Mouse (Mus musculus): ENCODE measurements at regions not wholly inside any gene's neighbourhood (a gene's known extent, or its start where the extent isn't known, plus 50 kb on each side); places are given as distances from the start of the nearest gene placed in this dataset.

DNA sequence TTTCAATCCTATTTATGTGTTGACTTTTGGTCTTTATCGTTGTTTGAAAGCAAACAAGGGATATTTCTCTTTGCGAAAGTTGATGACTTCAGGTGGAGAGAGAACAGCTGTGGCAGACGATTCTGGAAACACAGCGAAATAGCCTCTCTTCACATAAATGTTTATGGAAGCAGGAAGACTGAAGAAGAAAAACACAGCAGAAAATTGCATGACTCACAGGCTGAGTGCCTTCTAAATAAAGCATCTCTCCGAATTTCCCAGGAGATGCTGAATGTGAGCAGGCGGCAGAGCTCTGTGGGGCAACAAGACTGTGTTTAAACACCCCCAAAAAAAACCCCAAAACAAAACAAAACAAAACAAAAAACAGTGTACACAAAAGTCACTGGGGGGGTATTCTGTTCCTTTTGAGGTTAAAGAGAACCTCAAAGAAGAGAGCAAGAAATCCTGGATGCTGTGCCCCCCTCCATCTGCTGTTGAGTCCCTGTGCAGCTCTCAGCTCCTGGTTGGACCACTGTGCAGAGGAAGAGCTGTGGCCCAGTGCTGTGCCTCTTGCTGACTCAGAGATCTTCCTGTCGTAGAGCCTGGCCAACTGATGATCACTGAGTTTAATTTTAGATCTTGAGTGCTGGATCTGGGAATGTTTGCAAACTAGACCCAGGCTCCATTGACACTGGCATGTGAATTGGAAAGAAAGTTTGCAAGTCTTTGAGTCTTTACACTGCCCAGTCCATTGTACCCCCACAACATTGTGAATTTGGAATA, 126.6 kb upstream of the Runx1 start:
- Histone ChIP-seq H3K4me3 (replicated peaks; ENCODE audit: low read length) (no peak overlapping the region), H3K4me1 (replicated peaks; ENCODE audit: low read depth, low read length) (no peaks in the 10 kb centered on the region), H3K27me3 (ENCODE audit: insufficient read depth, low read length) (no peaks in the 10 kb centered on the region), H3K9me3 (ENCODE audit: low read length) (no peaks in the 10 kb centered on the region), H3K36me3 (ENCODE audit: insufficient read depth, low read length) (no peaks in the 10 kb centered on the region)
- TF ChIP-seq NANOG (IDR thresholded peaks at IDR 0.05; ENCODE audit: borderline replicate concordance, low read length) = no peak
- no peak for TF ChIP-seq CTCF (conservative IDR thresholded peaks at IDR 0.05; ENCODE audit: low read length)
- TF ChIP-seq POU5F1 (IDR thresholded peaks at IDR 0.05; ENCODE audit: borderline replicate concordance, low read length) = no peak

DNA sequence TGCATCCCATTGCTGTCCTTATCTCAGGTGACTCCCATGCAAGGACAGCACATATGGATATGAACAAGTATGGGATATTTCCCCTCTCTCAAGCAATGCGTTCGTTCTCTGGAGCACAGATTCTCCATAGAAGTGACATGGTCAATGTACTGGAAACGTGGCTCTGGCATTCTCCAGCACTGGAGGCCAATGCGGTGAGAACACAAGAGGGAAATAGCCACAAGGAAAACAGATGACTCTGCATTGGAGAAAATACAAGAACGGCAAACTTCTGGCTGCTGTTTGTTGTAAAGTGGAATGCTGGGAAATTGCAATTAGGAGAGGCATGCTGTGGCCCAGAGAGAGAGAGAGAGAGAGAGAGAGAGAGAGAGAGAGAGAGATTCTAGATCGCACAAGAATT, 125.6 kb upstream of the Runx1 start:
- no peaks in the 10 kb centered on the region for H3K9me3 ChIP-seq (ENCODE audit: low read length)
- TF ChIP-seq NANOG (IDR thresholded peaks at IDR 0.05; ENCODE audit: borderline replicate concordance, low read length) = no peak
- no peak for TF ChIP-seq POU5F1 (IDR thresholded peaks at IDR 0.05; ENCODE audit: borderline replicate concordance, low read length)
- TF ChIP-seq CTCF (conservative IDR thresholded peaks at IDR 0.05; ENCODE audit: low read length) = no peak
- H3K4me1 ChIP-seq (replicated peaks; ENCODE audit: low read depth, low read length) = no peaks in the 10 kb centered on the region
- H3K36me3 ChIP-seq (ENCODE audit: insufficient read depth, low read length) = no peaks in the 10 kb centered on the region
- no peaks in the 10 kb centered on the region for H3K27me3 ChIP-seq (ENCODE audit: insufficient read depth, low read length)
- H3K4me3 ChIP-seq (replicated peaks; ENCODE audit: low read length) = no peak overlapping the region

DNA sequence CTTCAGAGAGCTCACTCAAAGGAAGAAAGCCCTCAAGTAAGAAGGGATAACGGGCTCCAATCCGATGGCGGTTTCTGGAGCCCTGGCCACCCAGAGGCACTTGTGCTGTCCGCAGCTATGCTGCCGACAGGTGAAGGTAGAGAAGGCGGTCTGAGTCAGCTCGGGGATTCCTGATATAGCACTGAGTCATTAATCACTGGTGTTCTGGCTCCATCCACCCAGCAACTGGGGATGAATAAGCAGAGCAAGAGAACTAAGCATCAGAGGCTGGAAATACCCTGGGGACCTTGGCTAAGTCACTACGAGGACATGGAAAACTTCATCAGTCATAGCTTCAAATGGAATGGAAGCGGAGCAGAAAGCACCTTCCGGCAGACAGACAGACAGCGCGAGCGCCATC, 122.5 kb upstream of the Runx1 start:
- H3K4me3 ChIP-seq (replicated peaks; ENCODE audit: low read length) = no peak overlapping the region
- no peaks in the 10 kb centered on the region for H3K36me3 ChIP-seq (ENCODE audit: insufficient read depth, low read length)
- no peaks in the 10 kb centered on the region for H3K4me1 ChIP-seq (replicated peaks; ENCODE audit: low read depth, low read length)
- no peak for TF ChIP-seq CTCF (conservative IDR thresholded peaks at IDR 0.05; ENCODE audit: low read length)
- TF ChIP-seq POU5F1 (IDR thresholded peaks at IDR 0.05; ENCODE audit: borderline replicate concordance, low read length) = no peak
- TF ChIP-seq NANOG (IDR thresholded peaks at IDR 0.05; ENCODE audit: borderline replicate concordance, low read length) = no peak
- H3K27me3 ChIP-seq (ENCODE audit: insufficient read depth, low read length) = no peaks in the 10 kb centered on the region
- H3K9me3 ChIP-seq (ENCODE audit: low read length) = no peaks in the 10 kb centered on the region

DNA sequence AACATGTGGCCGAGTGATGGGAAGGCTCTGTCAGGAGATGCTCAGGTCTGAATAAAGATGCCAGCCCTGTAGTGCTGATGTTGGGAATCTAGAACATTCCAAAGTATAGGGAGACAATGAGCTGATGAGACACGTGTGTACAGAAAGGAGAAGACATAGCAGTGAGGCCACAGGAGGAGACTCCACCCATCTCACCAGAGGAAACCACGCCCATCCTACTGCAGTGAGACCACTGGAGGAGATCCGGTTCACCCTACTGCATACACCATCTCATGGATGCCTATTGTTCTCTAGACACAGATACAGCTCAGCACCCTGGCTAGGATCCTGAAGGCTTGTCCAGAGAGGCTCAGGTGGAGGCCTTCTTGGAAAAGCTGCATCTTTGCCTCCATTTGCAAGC, 120.6 kb upstream of the Runx1 start:
- Histone ChIP-seq H3K36me3 (ENCODE audit: insufficient read depth, low read length) (no peaks in the 10 kb centered on the region), H3K4me1 (replicated peaks; ENCODE audit: low read depth, low read length) (no peaks in the 10 kb centered on the region), H3K27me3 (ENCODE audit: insufficient read depth, low read length) (no peaks in the 10 kb centered on the region), H3K9me3 (ENCODE audit: low read length) (no peaks in the 10 kb centered on the region), H3K4me3 (replicated peaks; ENCODE audit: low read length) (no peak overlapping the region)
- TF ChIP-seq NANOG (IDR thresholded peaks at IDR 0.05; ENCODE audit: borderline replicate concordance, low read length) (no peak), POU5F1 (IDR thresholded peaks at IDR 0.05; ENCODE audit: borderline replicate concordance, low read length) (no peak), CTCF (conservative IDR thresholded peaks at IDR 0.05; ENCODE audit: low read length) (no peak)

DNA sequence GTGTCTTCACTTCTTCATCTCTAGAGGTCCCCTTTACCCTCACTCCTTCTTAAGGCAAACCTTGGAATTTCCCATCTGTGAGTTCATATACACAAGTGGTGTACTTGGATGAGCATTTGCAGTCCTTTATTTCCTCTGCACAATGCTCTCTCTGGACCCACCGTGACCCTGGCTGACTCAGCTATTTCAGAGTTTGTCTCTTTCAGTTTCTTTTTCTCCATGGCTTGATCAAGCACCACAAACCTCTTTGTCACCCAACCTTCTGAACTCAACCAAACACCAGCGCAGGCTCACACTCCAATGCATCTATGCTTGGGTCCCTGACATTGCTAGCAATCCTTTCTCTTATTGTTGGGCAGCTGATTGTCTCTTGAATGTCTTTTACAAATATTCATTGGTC, 118.0 kb upstream of the Runx1 start:
- H3K36me3 ChIP-seq (ENCODE audit: insufficient read depth, low read length) = no peaks in the 10 kb centered on the region
- H3K9me3 ChIP-seq (ENCODE audit: low read length) = no peaks in the 10 kb centered on the region
- TF ChIP-seq POU5F1 (IDR thresholded peaks at IDR 0.05; ENCODE audit: borderline replicate concordance, low read length) (no peak), CTCF (conservative IDR thresholded peaks at IDR 0.05; ENCODE audit: low read length) (no peak), NANOG (IDR thresholded peaks at IDR 0.05; ENCODE audit: borderline replicate concordance, low read length) (no peak)
- no peaks in the 10 kb centered on the region for H3K27me3 ChIP-seq (ENCODE audit: insufficient read depth, low read length)
- no peak overlapping the region for H3K4me3 ChIP-seq (replicated peaks; ENCODE audit: low read length)
- H3K4me1 ChIP-seq (replicated peaks; ENCODE audit: low read depth, low read length) = no peaks in the 10 kb centered on the region

DNA sequence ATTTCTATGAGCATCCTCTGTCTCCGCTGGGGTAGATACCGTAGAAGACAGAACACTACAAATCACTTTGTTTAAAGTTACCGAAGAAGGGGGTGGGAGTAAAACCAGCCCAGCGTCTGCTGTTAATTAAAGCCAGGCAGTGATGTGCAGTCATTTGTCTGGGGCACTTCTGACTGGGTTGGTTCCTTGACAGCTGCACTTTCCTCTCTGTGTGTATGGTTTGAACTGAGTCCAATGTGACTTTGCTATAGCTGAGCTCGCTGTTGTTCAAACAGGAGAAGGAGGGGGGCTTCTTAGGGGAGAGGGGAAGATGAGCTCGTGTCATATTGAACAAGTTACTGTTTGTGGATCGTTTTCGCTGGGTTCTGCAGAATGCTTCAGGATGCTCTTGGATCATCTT, 113.7 kb upstream of the Runx1 start:
- H3K36me3 ChIP-seq (ENCODE audit: insufficient read depth, low read length) = no peaks in the 10 kb centered on the region
- no peaks in the 10 kb centered on the region for H3K4me1 ChIP-seq (replicated peaks; ENCODE audit: low read depth, low read length)
- H3K9me3 ChIP-seq (ENCODE audit: low read length) = no peaks in the 10 kb centered on the region
- TF ChIP-seq NANOG (IDR thresholded peaks at IDR 0.05; ENCODE audit: borderline replicate concordance, low read length) = no peak
- no peak for TF ChIP-seq CTCF (conservative IDR thresholded peaks at IDR 0.05; ENCODE audit: low read length)
- no peak for TF ChIP-seq POU5F1 (IDR thresholded peaks at IDR 0.05; ENCODE audit: borderline replicate concordance, low read length)
- no peak overlapping the region for H3K4me3 ChIP-seq (replicated peaks; ENCODE audit: low read length)
- no peaks in the 10 kb centered on the region for H3K27me3 ChIP-seq (ENCODE audit: insufficient read depth, low read length)

DNA sequence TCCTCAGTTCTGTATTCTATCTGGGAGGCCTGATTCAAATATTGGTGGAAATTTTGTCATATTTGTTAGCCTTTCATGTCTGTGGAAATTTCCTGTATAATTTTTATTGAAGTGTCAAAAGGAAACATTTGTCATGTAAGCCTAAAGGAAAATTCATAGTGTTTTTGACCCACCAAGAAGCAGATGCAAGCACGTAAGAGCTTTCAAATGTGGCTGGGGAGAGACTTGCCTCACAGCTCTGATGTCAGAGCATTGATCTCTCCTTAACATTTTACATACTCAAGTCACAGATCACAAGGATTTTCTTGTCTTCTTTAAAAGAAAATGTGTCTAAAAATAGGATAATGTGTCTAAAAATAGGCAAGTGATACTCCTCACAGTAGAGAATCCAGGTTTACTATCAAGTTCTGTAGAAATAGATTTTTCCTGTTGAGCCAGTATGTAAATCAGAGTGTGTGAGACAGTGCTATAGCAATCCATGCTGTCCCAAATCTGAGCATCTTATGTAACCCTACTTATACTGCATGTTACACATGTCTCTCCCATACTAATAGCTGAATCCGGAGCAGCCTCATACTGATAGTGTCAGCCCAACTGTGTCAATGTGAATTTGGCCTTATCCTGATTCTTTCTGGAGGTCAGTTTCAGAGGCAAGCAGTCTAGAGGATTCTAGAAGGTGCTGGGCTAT, 110.0 kb upstream of the Runx1 start:
- Histone ChIP-seq H3K4me1 (replicated peaks; ENCODE audit: low read depth, low read length) (no peaks in the 10 kb centered on the region), H3K27me3 (ENCODE audit: insufficient read depth, low read length) (no peaks in the 10 kb centered on the region), H3K9me3 (ENCODE audit: low read length) (no peaks in the 10 kb centered on the region), H3K36me3 (ENCODE audit: insufficient read depth, low read length) (no peaks in the 10 kb centered on the region), H3K4me3 (replicated peaks; ENCODE audit: low read length) (no peak overlapping the region)
- TF ChIP-seq CTCF (conservative IDR thresholded peaks at IDR 0.05; ENCODE audit: low read length) = no peak
- no peak for TF ChIP-seq NANOG (IDR thresholded peaks at IDR 0.05; ENCODE audit: borderline replicate concordance, low read length)
- no peak for TF ChIP-seq POU5F1 (IDR thresholded peaks at IDR 0.05; ENCODE audit: borderline replicate concordance, low read length)

DNA sequence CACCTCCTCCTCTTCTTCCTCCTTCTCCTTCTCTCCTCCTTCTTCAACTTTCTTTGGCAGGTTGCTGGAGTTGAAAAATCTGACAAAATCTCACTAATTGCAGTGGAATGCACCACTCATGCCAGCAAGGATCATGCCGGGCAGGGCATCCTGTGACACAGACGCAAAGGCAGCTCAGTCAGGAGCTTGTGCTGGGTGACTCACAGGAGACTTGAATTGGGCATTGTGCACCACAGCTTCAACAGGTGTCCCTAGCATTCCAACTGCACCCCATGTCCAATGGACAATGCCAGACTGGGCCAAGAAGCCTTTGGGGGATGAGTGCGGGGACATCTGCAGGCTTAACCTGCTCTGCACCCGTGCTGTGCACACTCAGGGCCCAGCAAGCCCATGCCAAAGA, 104.2 kb upstream of the Runx1 start:
- no peaks in the 10 kb centered on the region for H3K4me1 ChIP-seq (replicated peaks; ENCODE audit: low read depth, low read length)
- TF ChIP-seq CTCF (conservative IDR thresholded peaks at IDR 0.05; ENCODE audit: low read length) = no peak
- no peak for TF ChIP-seq POU5F1 (IDR thresholded peaks at IDR 0.05; ENCODE audit: borderline replicate concordance, low read length)
- no peak for TF ChIP-seq NANOG (IDR thresholded peaks at IDR 0.05; ENCODE audit: borderline replicate concordance, low read length)
- no peaks in the 10 kb centered on the region for H3K36me3 ChIP-seq (ENCODE audit: insufficient read depth, low read length)
- H3K4me3 ChIP-seq (replicated peaks; ENCODE audit: low read length) = no peak overlapping the region
- no peaks in the 10 kb centered on the region for H3K9me3 ChIP-seq (ENCODE audit: low read length)
- 0 out of 2 replicates have a peak, but pooled peaks cover 8% of the 10 kb centered on the region for H3K27me3 ChIP-seq (ENCODE audit: insufficient read depth, low read length)

Measured in E14TG2a.4 (cell line).